Mouse (Mus musculus): ENCODE measurements at regions not wholly inside any gene's neighbourhood (a gene's known extent, or its start where the extent isn't known, plus 50 kb on each side); places are given as distances from the start of the nearest gene placed in this dataset.

- peak; percentile 30 for DNase-seq
Observed at GRCm38 (mm10) chr6:31287176-31287575, 111.4 kb upstream of the Mkln1 start.

- DNase-seq, result peak; percentile 24
Observed at GRCm38 (mm10) chr6:31287686-31288085, 110.8 kb upstream of the Mkln1 start.

GRCm38 (mm10) chr6:31288421-31289233, 109.9 kb upstream of the Mkln1 start:
- peak; percentile 85 for DNase-seq

- no peak for DNase-seq
Observed at GRCm38 (mm10) chr6:31289234-31289486, 109.4 kb upstream of the Mkln1 start.

GRCm38 (mm10) chr6:31292081-31292480, 106.5 kb upstream of the Mkln1 start:
- DNase-seq, result no peak

GRCm38 (mm10) chr6:31293008-31293407, 105.5 kb upstream of the Mkln1 start:
- DNase-seq, result no peak

GRCm38 (mm10) chr6:31299395-31299794, 99.1 kb upstream of the Mkln1 start:
- no peak for DNase-seq

- DNase-seq, result no peak
Observed at GRCm38 (mm10) chr6:31305736-31306135, 92.8 kb upstream of the Mkln1 start.

- no peak for DNase-seq
Observed at GRCm38 (mm10) chr6:31307047-31307633, 91.4 kb upstream of the Mkln1 start.

- no peak for DNase-seq
Observed at GRCm38 (mm10) chr6:31307899-31308298, 90.6 kb upstream of the Mkln1 start.

- no peak for DNase-seq
Observed at GRCm38 (mm10) chr6:31310660-31311059, 87.9 kb upstream of the Mkln1 start.

- DNase-seq, result no peak
Observed at GRCm38 (mm10) chr6:31313869-31314470, 84.6 kb upstream of the Mkln1 start.

GRCm38 (mm10) chr6:31317741-31318225, 80.8 kb upstream of the Mkln1 start:
- DNase-seq, result no peak

- no peak for DNase-seq
Observed at GRCm38 (mm10) chr6:31318506-31318905, 80.0 kb upstream of the Mkln1 start.

GRCm38 (mm10) chr6:31319431-31319830, 79.1 kb upstream of the Mkln1 start:
- no peak for DNase-seq

GRCm38 (mm10) chr6:31320141-31320830, 78.2 kb upstream of the Mkln1 start:
- DNase-seq, result no peak

GRCm38 (mm10) chr6:31321066-31321846, 77.3 kb upstream of the Mkln1 start:
- DNase-seq, result no peak

GRCm38 (mm10) chr6:31321902-31322301, 76.6 kb upstream of the Mkln1 start:
- DNase-seq, result no peak

GRCm38 (mm10) chr6:31323228-31324190, 75.0 kb upstream of the Mkln1 start:
- DNase-seq, result no peak

- no peak for DNase-seq
Observed at GRCm38 (mm10) chr6:31324717-31325116, 73.8 kb upstream of the Mkln1 start.

GRCm38 (mm10) chr6:31325621-31326020, 72.9 kb upstream of the Mkln1 start:
- DNase-seq, result no peak

GRCm38 (mm10) chr6:31330327-31330726, 68.2 kb upstream of the Mkln1 start:
- no peak for DNase-seq
